Mouse (Mus musculus): Measurements from ENCODE around the gene Serpina1e. TPM values are rescaled to one million over a fixed set of nuclear protein-coding genes. Genes with fewer than 3 reads are reported as not detected.
A peak's percentile ranks its signal among the peaks of the same experiment; 100 is the strongest.

Serpina1e gene
- total RNA-seq (2021), result 1 to 10 TPM in 1 of 2 experiments, under 1 TPM in 1; 0.23 to 8.7 TPM
- long read RNA-seq, experiment 1, partial matches to known transcripts, result 0 of 2 reads
- long read RNA-seq, experiment 1, other reads (novel, unspliced or antisense), result 0 of 2 reads
- long read RNA-seq, experiment 2, transcript Serpina1e-201 (5 exons, 1,295 nt), result major isoform, 38 of 44 reads
- long read RNA-seq, experiment 2, partial matches to known transcripts, result 6 of 44 reads
- long read RNA-seq, experiment 2, other reads (novel, unspliced or antisense), result 0 of 44 reads

DNA sequence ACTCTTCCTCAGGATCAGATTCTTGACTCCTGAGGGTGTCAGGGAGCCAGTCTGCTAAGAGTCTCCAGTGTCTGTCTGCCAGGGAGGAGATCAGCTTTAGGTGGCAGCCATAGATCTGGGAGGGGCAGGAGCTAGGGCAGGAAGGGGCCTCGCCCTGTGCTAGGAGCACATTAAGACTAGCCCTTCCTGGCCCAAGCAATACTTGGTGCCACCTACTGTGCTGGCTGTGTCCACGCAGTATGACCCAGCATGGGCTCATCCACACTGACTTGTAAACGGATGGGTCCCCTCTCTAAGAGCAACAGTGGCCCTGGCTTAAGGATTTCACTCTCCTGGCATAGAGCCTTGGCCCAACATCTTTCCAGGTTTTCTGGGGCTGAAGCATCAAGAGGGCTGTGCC lies at the start of gene Serpina1e:
Gene Serpina1e (minus strand): TSS at position 178 of the 400 bp plus-strand sequence.
- no peak for DNase-seq

DNA sequence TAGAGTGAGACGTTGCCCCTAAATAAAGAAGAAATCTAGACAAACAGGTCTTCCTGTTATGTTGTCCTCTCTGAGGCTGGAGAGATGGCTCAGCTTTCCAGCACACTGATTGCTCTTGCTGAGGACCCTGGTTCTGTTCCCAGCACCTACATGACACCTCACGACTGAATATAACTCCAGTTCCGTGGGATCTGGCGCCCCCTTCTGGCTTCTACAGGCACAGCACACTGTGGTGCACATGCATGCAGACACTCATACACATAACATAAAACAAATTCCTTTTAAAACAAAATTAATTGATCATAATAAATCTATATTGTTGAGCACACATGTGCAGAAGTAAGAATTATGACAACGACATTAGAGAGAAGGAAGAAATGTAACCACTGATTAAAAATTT lies 45.9 kb upstream of the Serpina1e start:
- DNase-seq, result no peak

DNA sequence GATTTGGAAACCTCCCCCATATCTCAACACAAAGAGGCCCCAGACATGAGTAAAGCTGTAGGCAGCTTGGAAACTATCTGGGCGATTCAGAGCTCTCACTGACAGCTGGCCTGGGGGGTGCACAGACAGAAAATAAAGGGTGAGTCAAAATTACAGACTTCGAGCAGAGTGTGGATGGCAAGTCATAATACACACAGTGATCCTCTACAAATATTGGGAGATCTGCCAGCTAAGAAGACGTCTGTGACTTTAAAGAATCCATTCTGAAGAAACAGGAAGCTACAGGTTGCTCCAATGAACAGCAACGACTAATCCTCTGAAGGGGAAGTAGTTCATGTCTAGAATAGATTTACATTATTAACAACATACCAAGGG lies 44.5 kb upstream of the Serpina1e start:
- no peak for DNase-seq

DNA sequence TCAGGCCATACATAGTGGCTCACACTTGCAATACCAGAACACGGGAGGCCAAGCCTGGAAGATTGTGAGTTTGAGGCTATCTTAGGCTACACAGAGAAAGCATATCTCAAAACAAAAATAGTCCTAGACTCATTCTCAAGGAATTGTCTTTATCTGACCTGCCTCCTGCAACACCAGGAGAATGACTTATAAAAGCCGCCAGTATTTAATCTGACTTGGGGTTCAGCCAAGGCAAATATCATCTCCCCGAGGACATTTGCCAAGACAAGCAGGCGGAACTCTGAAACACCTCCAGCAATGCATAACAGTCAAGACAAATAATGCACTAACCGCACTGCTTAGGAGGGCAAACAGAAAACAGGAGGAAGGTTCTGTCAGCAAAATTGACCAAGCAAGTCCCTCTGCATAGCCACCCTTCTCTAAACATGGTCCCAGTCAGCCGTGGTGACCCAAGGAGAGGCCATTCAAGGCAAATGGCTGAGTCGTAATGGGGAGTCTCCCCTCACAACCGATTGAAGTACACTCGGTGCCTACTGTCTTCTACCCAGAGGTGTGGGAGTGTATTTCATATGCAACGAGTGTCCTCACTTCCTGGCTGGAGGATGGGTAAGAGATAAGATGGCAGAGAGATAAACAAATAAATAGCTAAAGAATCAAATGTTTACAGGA lies 43.9 kb upstream of the Serpina1e start:
- DNase-seq, result peak; percentile 53 to 61

DNA sequence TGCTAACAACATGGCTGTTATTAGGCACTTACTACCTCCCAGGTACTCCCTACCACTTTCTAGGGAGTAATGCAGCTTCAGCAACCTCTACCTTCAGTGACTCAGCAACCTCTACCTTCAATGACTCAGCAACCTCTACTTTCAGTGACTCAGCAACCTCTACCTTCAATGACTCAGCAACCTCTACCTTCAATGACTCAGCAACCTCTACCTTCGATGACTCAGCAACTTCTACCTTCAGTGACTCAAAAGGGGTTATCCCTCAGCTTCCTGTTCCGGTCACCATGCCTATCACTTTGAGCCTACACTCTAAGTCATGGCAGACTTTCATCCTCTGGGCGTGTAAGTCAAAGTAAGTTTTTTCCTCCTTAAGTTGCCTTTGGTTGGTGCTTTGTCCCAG lies 41.8 kb upstream of the Serpina1e start:
- DNase-seq, result no peak

DNA sequence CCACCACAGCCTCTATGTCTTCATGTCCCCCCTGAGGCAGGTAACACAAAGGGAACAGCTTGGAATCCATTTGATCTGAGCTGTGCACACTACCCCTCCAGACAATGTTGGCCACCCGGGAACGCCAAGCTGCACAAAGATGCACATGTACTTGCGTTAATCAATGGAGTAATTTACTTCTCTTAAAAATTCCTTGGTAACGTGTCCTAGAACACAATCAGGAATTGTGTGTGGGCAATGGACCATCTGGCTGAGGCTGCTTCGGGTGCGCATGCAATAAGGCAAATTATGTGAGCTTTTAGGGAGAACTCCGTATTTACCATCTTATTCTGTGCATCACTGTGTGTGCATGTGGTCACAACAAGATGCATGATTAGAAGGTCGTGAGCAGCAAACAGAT lies 40.8 kb upstream of the Serpina1e start:
- no peak for DNase-seq

DNA sequence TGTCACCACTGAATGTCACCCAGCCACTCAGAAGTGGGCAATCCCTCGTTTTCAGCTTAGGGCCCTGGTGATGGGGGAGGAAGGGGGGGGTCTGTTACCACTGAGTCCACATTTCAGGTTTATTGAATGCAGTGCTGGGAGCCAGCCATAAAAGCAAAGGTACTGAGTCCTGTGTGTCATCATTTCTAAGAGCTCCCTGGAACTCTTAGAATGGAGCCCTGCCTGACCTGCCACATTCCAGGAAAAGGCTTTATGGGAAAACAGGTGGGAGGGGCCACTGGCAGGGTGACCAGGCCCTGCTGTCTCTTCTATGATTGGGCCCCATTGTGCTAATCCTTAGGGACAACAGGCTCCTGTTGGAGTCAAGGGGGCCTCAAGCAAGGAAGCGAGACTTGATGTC lies 37.7 kb upstream of the Serpina1e start:
- DNase-seq, result no peak

DNA sequence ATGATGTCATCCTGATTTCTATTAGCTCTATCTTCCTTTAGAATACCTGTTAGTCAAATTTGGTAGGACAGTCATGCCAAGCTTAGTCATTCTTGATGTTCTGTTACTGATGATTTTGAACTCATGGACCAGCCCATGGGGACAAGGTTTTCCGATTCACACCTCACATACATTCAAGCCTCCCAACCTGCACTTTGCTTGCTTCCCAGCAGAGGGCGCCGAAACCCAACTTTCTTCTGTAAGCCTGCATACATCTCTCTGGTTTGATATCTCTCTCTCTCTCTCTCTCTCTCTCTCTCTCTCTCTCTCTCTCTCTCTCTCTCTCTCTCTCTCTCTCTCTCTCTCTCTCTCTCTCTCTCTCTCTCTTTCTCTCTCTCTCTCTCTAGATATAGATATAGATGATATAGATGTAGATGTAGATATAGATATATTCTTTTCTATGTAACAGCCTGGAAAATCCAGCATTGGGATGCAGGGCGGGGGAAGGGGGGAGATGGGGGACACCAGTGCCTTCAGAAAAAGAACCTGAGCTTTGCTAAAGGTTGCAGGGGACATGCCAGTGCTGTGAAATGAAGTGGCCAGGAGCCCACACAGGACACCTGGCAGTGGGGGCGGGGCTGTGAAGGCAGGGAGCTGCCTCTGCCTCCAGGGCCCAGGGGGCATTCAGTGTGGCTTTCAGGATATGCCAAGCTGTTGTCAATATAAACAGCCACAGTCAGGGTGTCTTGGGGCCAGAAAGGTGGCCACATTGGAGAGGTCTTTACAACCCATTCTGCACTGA lies 36.7 kb upstream of the Serpina1e start:
- peak; percentile 67 to 75 for DNase-seq

DNA sequence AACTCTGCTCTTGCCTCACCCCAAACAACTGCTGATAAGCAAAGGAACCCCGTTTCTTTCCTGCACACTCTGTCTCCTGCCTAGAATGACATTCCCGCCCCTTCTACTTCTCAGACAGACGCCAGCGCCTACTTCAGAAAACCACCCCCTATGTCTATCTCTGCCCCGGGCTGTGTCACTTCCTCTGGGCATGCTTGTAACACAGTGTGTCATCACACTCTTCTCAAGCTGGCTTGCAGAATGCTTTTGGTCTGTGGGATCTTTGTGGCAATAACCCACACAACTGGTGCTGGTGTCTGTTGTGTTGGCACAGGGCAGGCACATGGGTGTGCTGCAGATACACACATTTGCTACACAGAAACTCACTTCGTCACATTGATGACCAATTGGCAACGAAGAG lies 34.2 kb upstream of the Serpina1e start:
- no peak for DNase-seq

DNA sequence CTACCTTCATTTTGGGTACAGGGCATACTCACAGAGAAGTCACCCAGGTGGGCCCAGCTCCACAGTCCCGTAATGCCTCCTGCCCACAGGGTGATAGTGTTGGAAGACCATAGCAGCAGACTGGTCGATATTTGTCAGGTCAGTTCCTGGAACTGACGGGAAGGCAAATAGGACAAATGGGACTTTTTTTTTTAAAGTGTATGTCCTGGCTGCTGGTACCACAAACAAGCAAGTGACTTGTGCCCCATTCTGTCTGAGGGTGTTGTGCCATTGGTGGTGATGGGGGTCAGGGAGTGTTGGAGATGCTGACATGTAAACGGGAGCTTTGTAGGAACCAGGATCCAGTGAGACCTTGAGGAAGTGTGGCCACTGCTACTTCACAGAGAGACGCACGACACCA lies 31.1 kb upstream of the Serpina1e start, which contains the start of gene Serpina11:
Gene Serpina11 (minus strand): TSS at position 101 of the 400 bp plus-strand sequence.
- DNase-seq, result no peak

DNA sequence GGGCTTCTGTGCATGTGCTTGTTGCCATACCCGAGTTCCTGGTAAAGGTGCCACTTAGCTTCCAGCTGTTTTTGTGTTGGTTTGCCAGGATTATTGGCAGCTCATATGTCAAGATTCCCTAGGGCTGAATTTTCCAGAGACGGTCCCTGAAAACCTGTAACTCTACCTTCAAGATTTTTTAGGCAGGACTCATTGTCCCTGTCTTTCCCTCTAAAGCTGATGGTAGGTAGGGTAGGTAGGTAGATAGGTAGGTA lies 30.7 kb upstream of the Serpina1e start:
- DNase-seq, result no peak

DNA sequence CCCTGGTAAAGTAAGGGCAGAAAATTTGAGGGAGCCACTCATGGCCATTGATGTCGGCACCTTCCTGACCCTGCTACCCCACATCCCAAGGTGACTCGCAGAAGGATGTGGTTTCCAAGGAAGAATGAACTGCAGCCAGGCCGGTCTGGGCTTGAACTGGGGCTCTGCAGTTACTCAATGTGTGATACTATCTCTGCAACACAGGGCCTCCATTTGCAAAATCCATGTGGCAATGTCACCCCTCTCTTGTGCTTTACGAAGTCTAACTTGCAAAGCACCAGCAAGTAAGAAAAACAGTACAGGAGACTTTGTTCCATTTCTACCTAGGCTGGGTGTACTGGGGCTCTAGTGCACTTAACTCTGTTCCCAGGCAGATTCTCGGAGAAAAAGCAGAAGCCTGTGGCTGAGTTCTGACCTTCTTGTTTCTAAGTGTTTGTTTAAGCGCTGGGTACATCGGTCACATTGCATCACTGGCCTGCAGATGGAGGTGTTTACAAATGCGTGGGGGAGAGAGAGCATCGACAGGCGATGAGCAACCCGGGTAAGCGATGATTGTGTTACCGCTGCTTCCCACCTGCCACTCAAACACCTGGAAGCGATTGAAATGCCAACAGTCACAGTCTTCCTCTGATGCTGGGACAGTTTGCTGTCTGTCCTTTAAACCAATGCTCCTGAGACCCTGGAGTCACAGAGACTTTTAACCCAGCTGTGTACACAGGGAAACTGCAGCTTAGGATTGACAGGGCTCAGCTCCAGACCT lies 30.2 kb upstream of the Serpina1e start:
- DNase-seq, result no peak

DNA sequence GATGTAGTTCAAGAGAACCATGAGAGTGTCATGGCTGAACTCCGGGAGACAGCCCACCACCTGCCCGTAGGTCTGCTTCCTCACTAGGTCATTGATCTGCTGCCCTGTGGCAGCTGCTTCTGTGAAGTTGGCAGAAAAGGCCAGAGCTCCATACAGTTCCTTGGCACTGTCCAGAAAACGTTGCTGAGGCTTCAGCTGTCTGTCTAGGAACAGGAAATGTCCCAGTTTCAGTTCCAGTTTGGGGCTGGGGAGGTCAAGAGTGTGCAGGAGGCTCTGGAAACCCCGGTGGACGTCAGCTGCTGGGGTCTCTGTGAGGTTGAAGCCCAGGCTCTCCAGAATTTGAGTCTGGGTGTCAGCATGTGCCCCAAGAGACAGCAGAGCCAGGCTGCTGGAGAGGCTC lies 27.1 kb upstream of the Serpina1e start:
- DNase-seq, result no peak

DNA sequence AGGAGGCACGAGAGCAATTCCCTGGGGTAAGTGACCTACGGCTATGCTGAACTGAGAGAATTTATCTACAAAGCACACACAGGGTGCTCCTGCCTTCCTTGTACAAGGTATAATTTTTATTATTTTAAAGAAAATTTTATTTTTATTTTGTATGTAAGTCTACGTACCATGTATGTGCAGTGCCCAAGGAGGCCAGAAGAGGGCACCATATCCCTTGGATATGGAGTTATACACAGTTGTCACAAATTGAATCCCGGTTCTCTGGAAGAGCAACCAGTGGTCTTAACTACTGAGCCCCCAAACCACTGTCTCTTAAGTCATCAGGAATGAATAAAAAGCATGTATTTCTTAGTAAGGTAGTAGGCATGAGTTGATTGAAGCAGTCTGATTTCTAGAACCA lies 26.2 kb upstream of the Serpina1e start:
- DNase-seq, result peak; percentile 43 to 46

DNA sequence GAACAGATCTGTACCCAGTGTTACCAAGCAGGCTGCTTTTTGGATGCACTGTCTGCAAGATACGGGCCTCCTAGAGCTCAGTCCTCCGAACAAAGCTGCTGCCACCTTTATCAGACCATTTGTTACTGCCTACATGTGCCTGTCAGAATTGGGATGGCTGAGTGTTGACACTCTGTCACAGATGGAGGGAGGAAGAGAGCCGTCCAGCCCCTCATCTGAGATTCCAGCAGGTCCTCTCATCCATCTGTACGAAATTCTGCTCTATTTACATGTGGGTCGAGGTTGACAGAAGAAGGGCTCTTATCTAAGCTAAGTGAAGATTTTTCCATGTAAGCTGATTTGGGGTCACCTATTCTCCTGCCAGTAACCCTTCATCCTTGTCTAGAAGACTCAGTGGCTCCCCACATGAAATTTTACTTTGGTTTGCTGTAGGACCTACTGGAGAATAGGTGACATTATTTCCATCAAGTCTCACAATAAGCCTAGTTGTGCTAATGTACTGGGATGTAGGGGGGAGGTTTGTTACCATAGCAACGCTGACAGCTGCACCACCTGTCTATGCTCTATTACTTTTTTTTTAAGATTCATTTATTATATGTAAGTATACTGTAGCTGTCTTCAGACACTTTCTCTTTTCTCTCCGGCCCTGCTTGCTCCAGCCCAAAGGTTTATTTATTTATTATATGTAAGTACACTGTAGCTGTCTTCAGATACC lies 23.0 kb upstream of the Serpina1e start:
- no peak for DNase-seq

DNA sequence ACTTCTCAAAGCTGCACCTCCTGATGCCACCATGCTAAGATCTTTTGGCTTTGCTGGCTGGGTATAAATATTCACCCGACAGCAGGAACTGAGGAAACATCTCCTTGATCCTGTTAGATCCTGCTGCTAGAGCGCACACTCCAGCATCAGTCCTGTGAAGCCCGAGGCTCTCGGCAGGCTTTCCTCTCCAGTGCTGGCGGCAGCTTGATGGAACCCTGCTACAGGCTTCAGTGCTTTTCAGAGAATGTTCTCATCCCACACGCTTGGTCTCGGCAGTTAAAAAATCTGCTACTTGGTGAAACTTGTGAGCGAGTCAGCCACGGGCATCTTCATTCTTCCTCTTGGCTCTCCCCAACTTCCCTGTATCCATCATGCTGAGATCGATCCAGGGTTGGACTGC lies 19.5 kb upstream of the Serpina1e start:
- no peak for DNase-seq

DNA sequence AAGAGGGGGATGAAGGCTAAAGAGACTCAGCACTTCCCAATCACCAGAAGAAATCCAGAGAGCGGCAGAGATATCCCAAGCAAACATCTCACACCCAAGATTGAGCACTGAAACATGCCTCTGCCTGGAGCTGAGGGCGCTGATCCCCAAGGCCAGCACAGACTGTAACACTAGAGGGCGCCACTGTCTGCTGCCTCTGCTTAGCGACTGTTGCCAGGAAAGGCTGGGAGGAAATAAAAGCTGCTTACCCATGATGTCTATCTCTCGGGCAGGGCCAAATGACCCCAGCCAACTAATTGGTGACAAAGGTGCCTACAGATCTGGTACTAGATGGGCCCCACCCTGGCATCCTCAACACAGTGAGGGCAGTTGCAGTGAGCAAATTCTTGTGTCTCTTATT lies 19.1 kb upstream of the Serpina1e start:
- peak; percentile 59 to 62 for DNase-seq

DNA sequence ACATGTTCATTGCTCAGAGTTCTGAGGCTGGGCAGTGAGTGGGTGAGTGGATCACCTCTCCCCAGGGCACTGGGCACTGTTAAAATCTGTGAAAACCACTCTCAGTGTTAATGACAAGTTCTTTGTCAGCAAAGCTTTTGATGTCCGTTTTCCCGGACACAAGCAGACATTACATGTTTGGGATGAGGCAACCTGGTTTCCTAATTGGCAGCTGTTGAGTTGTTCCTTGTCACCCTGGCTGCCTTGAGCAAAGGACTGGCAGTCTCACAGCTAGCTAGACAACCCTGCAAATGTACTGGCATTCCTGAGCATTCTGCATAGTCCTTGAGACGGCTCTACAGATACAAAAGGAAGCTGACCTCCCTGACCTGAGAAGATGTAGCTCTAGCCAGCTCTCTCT lies 18.3 kb upstream of the Serpina1e start:
- DNase-seq, result no peak

DNA sequence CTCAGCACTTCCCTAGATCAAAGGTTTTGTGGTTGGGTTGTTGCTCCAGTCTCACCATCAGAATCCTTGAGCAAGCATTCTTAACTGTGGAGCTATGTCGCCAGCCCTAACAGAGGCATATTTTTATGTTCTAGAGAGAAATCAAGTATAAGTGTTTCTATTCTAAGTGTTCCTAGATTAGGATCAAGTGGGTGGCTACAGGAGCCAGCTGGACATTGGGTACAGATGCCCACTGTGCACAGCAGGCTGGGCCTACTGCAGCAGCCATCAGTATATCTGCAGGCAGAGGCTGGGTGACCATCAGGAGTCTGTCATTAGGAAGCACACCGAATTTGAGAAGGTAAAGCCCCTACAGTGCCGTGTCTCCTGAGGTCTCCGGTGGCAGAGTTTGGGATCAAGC lies 12.3 kb upstream of the Serpina1e start:
- no peak for DNase-seq

DNA sequence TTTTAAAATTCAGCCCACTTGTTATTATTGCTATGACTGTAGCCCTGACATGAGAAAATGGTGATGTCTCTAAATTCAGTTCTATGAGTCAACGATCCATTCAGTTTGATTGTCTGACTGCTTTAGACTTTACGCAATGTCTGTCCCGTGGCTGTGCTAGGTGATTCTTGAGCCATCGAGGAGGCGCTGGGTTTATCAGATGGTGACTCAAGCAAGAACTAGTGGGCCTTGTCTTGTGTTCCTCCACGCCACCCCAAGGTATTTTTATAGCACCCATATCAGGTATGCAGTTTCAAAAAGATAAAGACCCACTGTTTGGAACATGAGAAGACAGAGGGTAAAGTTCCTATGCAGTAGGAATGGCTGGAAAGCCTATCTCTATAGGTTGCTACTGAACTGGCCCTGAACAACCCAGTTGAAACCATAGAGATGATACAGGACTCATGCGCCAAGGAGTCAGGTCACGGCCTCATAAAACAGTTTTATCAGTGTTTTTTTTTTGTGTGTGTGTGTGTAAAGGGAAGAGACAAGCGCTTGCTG lies 10.9 kb upstream of the Serpina1e start:
- peak in 1 of 2 experiments; percentile 31 for DNase-seq

DNA sequence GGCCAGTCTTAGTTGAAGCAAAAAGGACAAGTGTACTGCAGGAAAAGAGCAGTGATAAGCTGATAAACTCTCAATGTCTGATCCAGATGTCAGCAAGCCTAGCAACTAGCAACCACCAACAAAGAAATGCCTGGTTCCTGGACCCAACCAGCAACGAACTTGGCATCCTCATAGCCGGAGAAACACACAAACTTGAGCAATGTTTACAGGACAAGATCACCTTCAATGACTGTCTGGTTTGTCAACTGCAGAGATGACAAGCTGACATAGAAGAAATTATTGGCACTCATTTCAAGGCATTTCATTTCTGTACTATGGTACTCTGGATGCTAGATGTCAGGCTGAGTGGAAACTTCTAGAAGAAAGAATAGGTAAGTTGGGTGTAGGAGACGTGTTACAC lies 8.0 kb upstream of the Serpina1e start:
- DNase-seq, result no peak

DNA sequence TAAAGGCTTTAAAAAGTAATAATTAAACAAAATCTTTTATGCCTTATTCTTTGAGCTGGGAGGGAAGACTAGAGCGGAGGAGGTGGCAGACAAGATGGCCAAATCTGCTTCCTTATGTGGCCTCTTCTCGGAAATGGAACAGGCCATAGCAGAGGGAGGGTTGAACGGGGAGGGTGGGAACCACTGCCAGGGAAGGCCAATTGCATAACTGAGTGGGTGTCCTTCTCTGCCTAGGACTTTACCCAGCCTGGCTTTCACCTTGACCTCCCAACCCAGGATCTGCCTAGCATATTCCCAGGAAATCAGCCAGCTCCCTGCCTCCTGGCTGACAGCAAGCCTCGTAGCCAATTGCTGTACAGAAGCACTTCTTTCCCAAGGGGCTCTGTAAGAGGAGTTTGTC lies 4.5 kb upstream of the Serpina1e start:
- peak; percentile 64 to 75 for DNase-seq

Data from adrenal gland, postnatal 36 days (tissue).